Mouse (Mus musculus) spleen, adult 2 months (tissue): Measurements from ENCODE around the gene Lef1. TPM values are rescaled to one million over a fixed set of nuclear protein-coding genes. Genes with fewer than 3 reads are reported as not detected.

Experiments used
- DNase-seq, 2 experiments: peaks; one replicate each; pipeline versions ENCODE4 v3.0.0 to v3.0.0-alpha.2; 2012 to 2021; ENCODE audit warnings: low spot score in 2 of 2, low read depth in 1 of 2
- H3K27ac ChIP-seq: fragments of 200-500 bp; 2 replicates; pipeline ENCODE4 v1.5.1; 2012; ENCODE audit warnings: low read length, inconsistent platforms; ENCODE audit not compliant: insufficient read depth
- H3K27me3 ChIP-seq: fragments of 200-500 bp; 2 replicates; pipeline ENCODE4 v1.6.1; 2012; ENCODE audit warnings: mild to moderate bottlenecking, moderate library complexity, low read length, inconsistent platforms; ENCODE audit not compliant: control insufficient read depth, insufficient read depth
- H3K36me3 ChIP-seq: fragments of 200-500 bp; 2 replicates; pipeline ENCODE4 v1.6.1; 2012; ENCODE audit warnings: mild to moderate bottlenecking, low read length, inconsistent platforms; ENCODE audit not compliant: control insufficient read depth, insufficient read depth
- H3K4me1 ChIP-seq: fragments of 200-500 bp; 2 replicates; pipeline ENCODE4 v1.6.1; 2011; ENCODE audit warnings: inconsistent platforms; ENCODE audit not compliant: control insufficient read depth, insufficient read depth, insufficient read length
- H3K4me3 ChIP-seq: fragments of 200-500 bp; 2 replicates; pipeline ENCODE4 v1.5.1; 2011; ENCODE audit warnings: mild to moderate bottlenecking, inconsistent platforms; ENCODE audit not compliant: insufficient read depth, insufficient read length; ENCODE audit errors: extremely low read depth
- CTCF ChIP-seq: fragments of 200-500 bp; IDR thresholded peaks from 2 replicates; pipeline ENCODE4 v1.5.1; 2011; ENCODE audit warnings: mild to moderate bottlenecking, inconsistent platforms; ENCODE audit not compliant: insufficient read depth, insufficient read length, insufficient replicate concordance; ENCODE audit errors: extremely low read depth
- POLR2A ChIP-seq: fragments of 200-500 bp; IDR thresholded peaks from 2 replicates; pipeline ENCODE4 v1.6.1; 2011; ENCODE audit warnings: low read depth, low read length, inconsistent platforms
- WGBS: fragments of 180-500 bp; shearing (Covaris S2); methylation state at CpG from one replicate; pipeline ENCODE4 v1.1.7; 2018; 5-methylcytosine and 5-hydroxymethylcytosine counted together
- polyA plus RNA-seq: library from polyadenylated mRNA; depleted of rRNA; stranded (reverse); fragments of >200 nt; gene quantifications from 2 replicates; pipeline ENCODE4 v1.2.3, GENCODE M21; 2012

The Lef1 gene
- polyA plus RNA-seq, 1 experiment: 50.9 TPM

DNA sequence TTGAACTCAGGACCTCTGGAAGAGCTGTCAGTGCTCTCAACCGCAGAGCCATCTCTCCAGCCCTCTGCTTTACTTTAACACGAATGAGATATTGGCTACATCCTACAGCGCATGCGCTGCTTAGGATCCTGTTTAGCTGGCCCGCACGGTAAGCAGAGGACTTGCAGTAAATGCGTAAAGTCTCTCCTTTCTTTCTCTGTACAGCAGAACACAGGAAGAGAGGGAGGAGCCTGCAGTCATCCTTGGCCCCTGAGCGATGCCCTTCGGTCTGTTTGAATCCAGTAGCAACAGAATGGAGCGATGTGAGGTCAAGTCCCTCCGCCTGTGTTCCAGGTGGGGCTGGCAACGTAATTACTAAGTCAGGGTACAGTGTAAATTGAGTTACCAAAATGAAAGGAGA, 16.5 kb upstream of the Lef1 start:
- no peaks in the 10 kb centered on the region for H3K4me1 ChIP-seq
- TF ChIP-seq POLR2A: no peak
- TF ChIP-seq CTCF: no peak
- no peaks in the 10 kb centered on the region for H3K27me3 ChIP-seq
- no peak overlapping the region for H3K27ac ChIP-seq
- WGBS: 72% methylated on average over 12 of the region's 12 CpGs
- no peak overlapping the region for H3K4me3 ChIP-seq
- no peak for DNase-seq
- H3K36me3 ChIP-seq: no peaks in the 10 kb centered on the region

DNA sequence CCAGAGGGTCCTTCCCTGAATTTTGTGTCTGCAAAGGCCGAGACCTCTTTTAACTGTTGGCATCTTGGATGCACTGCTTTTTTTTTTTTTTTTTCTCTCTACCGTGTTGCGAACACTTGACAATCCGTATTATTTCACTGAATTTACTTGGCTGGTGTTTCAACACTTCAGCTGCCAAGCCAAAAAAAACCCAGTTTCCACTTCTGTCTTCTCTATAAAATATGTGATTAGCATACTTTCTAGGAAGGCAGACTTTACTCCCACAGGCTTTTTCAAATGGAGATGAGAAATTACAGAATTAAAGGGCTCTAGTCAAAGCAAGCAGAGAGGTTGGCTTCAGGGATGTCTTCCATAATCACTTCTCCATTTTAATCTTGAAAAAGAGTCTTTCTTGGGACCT, 14.2 kb upstream of the Lef1 start:
- H3K36me3 ChIP-seq: no peaks in the 10 kb centered on the region
- DNase-seq: no peak
- TF ChIP-seq CTCF: no peak
- TF ChIP-seq POLR2A: no peak
- no peak overlapping the region for H3K27ac ChIP-seq
- no peak overlapping the region for H3K4me3 ChIP-seq
- H3K27me3 ChIP-seq: no peaks in the 10 kb centered on the region
- WGBS: 85% methylated on average over 4 of the region's 4 CpGs
- no peaks in the 10 kb centered on the region for H3K4me1 ChIP-seq

DNA sequence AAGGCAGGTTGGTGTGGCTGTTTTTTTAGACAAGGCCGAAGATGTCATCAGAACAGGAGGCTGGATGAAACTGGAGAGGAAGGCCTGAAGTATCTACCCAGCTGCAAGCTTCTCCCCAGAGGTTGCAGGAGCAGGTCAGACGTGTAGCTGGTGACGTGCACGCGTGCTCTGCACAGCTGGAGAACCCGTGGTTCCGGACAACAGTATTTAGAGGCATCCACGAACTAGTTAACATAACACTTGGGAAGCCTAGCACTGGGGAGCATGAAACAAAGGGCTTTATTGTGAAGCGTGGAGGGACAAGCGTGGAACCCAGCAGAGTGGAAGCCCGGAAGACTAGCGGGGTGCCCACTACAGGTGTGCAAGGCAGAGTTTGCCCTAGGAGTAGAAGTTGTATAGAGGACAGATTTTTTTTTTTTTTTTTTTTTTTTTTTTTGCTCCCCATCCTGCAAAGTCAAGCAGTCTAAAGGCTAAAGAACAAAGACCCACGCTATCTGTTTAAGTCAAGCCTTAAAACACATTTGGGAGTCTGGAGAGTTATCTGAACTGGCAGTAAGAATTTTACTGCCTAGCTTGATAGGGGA, 8.0 kb upstream of the Lef1 start:
- Histone ChIP-seq H3K4me1 (peaks cover 17% of the 10 kb centered on the region; the same call in 1 of the 2 replicates), H3K4me3 (no peak overlapping the region), H3K27ac (no peak overlapping the region), H3K36me3 (no peaks in the 10 kb centered on the region), H3K27me3 (peaks cover 12% of the 10 kb centered on the region)
- 49% methylated on average over 13 of the region's 13 CpGs for WGBS
- no peak for DNase-seq
- TF ChIP-seq CTCF (no peak), POLR2A (no peak)

DNA sequence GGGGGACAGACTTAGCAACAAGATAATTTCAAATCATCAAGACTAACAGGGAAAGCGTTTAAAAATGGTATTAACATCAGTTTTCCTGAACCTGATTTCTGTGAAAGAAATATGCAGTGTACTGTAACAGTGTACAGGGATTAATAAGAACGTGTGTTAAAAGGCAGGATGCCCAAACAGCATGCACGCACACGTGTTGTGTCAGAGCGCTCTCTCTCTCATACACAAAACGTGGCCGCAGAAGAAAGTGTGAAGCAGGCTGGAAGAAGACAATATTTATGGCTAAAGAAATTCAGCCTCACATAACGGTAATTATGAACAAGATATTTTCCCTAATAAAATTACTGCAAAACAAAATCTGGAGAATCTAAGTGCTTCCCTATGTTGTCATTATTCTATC, 4.9 kb upstream of the Lef1 start:
- Histone ChIP-seq H3K4me1 (peaks cover 27% of the 10 kb centered on the region; the same call in 1 of the 2 replicates), H3K27me3 (peaks cover 32% of the 10 kb centered on the region), H3K4me3 (no peak overlapping the region), H3K27ac (no peak overlapping the region), H3K36me3 (no peaks in the 10 kb centered on the region)
- TF ChIP-seq CTCF: no peak
- no peak for TF ChIP-seq POLR2A
- DNase-seq: no peak
- WGBS: 68% methylated on average over 8 of the region's 8 CpGs

DNA sequence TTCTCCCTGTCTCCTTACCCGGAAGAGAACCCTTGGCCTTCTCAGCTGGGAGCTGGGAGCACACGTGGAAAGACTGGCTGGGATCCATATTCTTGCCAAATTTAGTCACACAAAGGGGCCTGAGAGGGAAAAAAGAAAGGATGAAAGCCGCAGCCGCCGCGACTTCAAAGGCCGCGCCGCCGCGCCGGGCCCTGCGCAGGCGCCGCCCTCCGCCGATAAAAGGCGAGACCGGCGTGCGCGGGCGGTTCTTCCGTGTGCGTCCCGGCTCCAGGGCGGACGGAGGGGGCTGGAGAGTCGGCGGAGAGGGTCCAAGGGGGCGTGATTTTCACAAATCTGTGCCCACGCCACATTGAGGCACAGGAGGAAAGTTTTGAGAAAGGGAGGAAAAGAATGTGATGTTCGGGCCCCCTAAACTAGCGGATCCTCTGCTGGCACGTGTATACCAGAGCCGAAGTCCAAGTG, 4.3 kb upstream of the Lef1 start:
- TF ChIP-seq POLR2A (no peak), CTCF (no peak)
- Histone ChIP-seq H3K27me3 (peaks cover 36% of the 10 kb centered on the region), H3K4me3 (peak overlapping the region; percentile 54), H3K36me3 (no peaks in the 10 kb centered on the region), H3K4me1 (peaks cover 27% of the 10 kb centered on the region; the same call in 1 of the 2 replicates), H3K27ac (no peak overlapping the region)
- 1% methylated on average over 36 of the region's 36 CpGs for WGBS
- peak in 1 of 2 experiments; percentile 31 for DNase-seq

DNA sequence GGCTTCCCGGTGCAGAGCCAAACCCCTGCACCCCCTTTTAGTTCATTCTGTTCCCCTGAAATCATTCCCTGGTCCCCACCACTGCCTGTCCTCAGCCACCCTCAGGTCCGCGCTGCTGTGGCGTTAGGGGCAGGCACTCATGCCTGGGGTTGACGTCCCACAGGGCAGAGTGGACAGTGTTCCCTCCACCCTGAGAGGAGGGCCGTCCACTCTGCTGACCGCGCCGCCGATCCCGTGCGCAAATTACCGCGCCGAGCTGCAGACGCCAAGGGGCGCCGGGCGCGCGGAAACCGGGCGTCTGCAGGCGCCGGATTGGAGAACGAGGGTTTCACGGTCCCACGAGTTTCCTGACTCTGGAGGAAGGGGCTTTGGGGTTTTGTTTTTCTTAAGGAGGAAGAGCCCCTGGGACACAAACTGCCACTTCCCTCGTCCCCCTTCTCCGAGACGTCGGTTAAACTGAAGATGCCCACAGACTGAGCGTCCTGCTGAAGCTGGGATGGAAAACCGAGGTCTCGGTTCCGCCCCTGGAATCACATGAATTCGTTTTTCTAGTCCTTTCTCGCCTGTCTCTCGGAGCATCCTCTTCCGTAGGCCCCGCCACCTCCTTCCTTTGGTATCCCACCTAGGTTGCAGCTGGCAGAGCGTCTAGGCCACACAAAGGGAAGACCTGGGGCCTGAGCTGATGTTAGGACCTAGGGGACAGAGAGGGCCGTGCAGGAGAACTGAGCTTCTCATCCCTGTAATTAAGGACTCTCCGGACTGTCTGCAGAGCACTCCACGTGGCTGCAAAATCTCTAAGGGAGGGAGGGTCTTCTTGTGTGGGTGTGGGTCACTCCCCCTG, 3.6 kb upstream of the Lef1 start:
- 1% methylated on average over 45 of the region's 45 CpGs for WGBS
- Histone ChIP-seq H3K27me3 (peaks cover 36% of the 10 kb centered on the region), H3K4me1 (peaks cover 27% of the 10 kb centered on the region; the same call in 1 of the 2 replicates), H3K27ac (no peak overlapping the region), H3K4me3 (peak overlapping the region; percentile 54), H3K36me3 (no peaks in the 10 kb centered on the region)
- TF ChIP-seq POLR2A: no peak
- TF ChIP-seq CTCF: no peak
- no peak for DNase-seq

DNA sequence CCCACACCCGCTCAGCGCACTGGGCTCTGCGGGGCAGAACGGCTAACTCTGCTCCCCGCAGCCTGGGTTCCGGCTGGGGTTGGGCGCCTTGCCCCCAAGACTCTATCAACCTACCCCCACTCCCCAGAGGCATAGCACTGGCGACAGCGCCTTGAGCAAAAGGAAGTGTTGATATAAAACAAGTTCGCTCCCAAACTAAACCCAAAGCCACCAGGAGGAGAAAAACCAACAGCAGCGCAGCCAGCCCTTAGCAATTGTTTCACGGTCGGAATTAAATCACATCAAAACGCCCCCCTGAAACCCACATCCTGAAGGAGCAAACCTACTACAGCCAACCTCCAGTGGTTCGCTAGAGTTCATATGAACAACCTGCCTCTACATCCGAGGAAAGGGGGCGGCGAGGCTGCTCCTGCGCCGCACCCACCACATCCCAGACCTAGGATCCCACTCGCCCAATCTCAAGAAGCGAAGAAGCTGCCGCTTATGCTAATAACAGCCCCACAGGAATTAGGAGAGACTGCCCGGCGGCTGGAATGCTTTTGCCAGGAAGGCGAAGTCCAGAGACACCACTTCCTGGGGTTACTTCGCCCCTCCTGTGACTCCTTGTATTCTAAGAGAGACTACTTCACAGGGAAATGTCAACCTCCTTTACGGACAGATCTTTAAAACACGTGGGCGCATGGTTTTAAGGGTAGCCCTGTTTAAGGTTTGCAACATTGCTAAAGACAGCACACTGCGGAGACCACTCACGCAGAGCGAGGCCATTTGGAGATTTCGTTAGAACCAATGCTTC, 2.8 kb upstream of the Lef1 start:
- no peak for DNase-seq
- Histone ChIP-seq H3K27ac (no peak overlapping the region), H3K36me3 (no peaks in the 10 kb centered on the region), H3K4me3 (peak overlapping the region; percentile 28; the same call in 1 of the 2 replicates), H3K27me3 (peaks cover 38% of the 10 kb centered on the region), H3K4me1 (peaks cover 27% of the 10 kb centered on the region; the same call in 1 of the 2 replicates)
- 3% methylated on average over 34 of the region's 34 CpGs for WGBS
- no peak for TF ChIP-seq POLR2A
- no peak for TF ChIP-seq CTCF
